Mouse (Mus musculus) bone marrow, adult 2 months (tissue): ENCODE measurements around the gene Fam222a.

Experiments used
- CTCF ChIP-seq: fragments of 200-500 bp; IDR thresholded peaks from 2 replicates; pipeline ENCODE4 v1.5.1; 2011; ENCODE audit warnings: low read length, control low read depth; ENCODE audit not compliant: control insufficient read depth, insufficient read depth
- POLR2A ChIP-seq: fragments of 200-500 bp; IDR thresholded peaks from 2 replicates; pipeline ENCODE4 v1.6.1; 2011; ENCODE audit warnings: low read depth, mild to moderate bottlenecking, control low read depth, low read length, borderline replicate concordance; ENCODE audit not compliant: control insufficient read depth

DNA sequence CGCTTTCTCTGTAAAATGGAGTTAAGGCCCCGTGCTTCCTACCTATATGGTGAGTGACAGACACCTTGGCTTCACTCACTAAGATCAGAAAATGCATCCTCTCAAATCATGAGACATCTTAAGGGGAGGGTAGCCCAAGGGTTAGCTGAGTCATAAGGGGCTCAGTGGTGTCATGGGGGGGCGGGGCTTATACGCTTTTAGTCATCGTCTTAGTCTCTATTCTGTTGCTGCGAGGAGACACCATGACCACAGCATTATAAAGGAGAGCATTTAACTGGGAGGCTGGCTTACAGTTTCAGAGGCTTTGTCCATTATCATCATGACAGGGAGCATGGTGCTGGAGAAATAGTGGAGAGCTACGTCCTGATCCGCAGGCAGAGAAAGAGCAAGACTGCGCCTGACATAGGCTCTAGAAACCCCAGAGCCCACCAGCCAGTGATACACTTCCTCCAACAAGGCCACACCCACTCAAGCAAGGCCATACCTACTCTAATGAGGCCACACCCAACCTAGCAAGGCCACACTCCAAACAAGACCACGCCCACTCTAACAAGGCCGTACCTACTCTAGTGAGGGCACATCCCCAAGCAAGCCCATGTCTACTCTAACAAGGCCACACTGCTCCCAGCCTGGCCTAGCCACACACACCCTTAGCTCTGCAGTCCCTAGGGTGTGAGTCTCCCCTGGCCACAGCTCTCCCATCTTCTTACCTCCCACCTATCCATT, 48.7 kb downstream of the Fam222a start:
- TF ChIP-seq CTCF (no peak), POLR2A (no peak)
